ENCODE assay signal across 8 mouse cellular contexts in genomic region chr6:127148526-127149302, GRCm38 (mm10). TPM values are rescaled to one million over a fixed set of nuclear protein-coding genes. Genes with fewer than 3 reads are reported as not detected.
DNase-seq lines count a peak whose midpoint lies in the region; ATAC-seq and TF ChIP-seq lines count a peak whose summit lies in the region.

No protein-coding gene starts in this region.

- 14% methylated on average over 20 of the region's 20 CpGs for WGBS in cerebellum, adult 2 months
- WGBS in forebrain, embryonic 11.5 days: 1% methylated on average over 20 of the region's 20 CpGs
- WGBS in intestine, embryonic 15.5 days: 6% methylated on average over 20 of the region's 20 CpGs
- 1% methylated on average over 20 of the region's 20 CpGs for WGBS in midbrain, embryonic 11.5 days

- DNase-seq in cerebellum, adult 2 months: no peak
- no peak for DNase-seq in cerebellum, adult 18-20 months
- peak; percentile 32 for DNase-seq in ES-CJ7 (ENCODE audit: low read depth, low spot score)
- DNase-seq in forebrain, embryonic 11.5 days (ENCODE audit: low spot score): no peak
- DNase-seq in midbrain, embryonic 11.5 days (ENCODE audit: low spot score, missing footprints): peak; percentile 91
- DNase-seq in spleen, adult 18-20 months: no peak

- TF ChIP-seq POLR2A in cerebellum, adult 2 months (IDR thresholded peaks at IDR 0.05; ENCODE audit: borderline replicate concordance, insufficient read depth, low read length): no peak

- TF ChIP-seq CTCF in cerebellum, adult 2 months (IDR thresholded peaks at IDR 0.05; ENCODE audit: borderline replicate concordance, insufficient read depth, low read depth, low read length): no peak

- H3K36me3 ChIP-seq in forebrain, embryonic 11.5 days (ENCODE audit: control insufficient read depth, insufficient read depth, low read length): peaks cover 4% of the 10 kb centered on the region; the same call in 1 of the 2 replicates
- peaks cover 9% of the 10 kb centered on the region; the same call in 1 of the 2 replicates for H3K36me3 ChIP-seq in intestine, embryonic 15.5 days
- H3K36me3 ChIP-seq in midbrain, embryonic 11.5 days (ENCODE audit: control insufficient read depth, insufficient read depth, low read length): peaks cover 5% of the 10 kb centered on the region; the same call in 1 of the 2 replicates

- peak overlapping the region; percentile 82 for H3K4me2 ChIP-seq in forebrain, embryonic 11.5 days (ENCODE audit: low read depth, low read length, severe bottlenecking)
- H3K4me2 ChIP-seq in intestine, embryonic 15.5 days (replicated peaks): peak overlapping the region; percentile 96
- peak overlapping the region; percentile 84 for H3K4me2 ChIP-seq in midbrain, embryonic 11.5 days

- peaks cover 12% of the 10 kb centered on the region; the same call in 1 of the 2 replicates for H3K27me3 ChIP-seq in cerebellum, adult 2 months (ENCODE audit: control insufficient read depth, insufficient read depth, low read length)
- peaks cover 4% of the 10 kb centered on the region for H3K27me3 ChIP-seq in forebrain, embryonic 11.5 days (ENCODE audit: control insufficient read depth, insufficient read depth, low read length)
- no peaks in the 10 kb centered on the region for H3K27me3 ChIP-seq in intestine, embryonic 15.5 days (replicated peaks)
- peaks cover 3% of the 10 kb centered on the region; the same call in 1 of the 2 replicates for H3K27me3 ChIP-seq in midbrain, embryonic 11.5 days (ENCODE audit: control insufficient read depth, insufficient read depth, low read length)

- H3K9ac ChIP-seq in forebrain, embryonic 11.5 days (ENCODE audit: low read length): peak overlapping the region; percentile 94
- H3K9ac ChIP-seq in intestine, embryonic 15.5 days: peak overlapping the region; percentile 64
- H3K9ac ChIP-seq in midbrain, embryonic 11.5 days (ENCODE audit: low read length): peak overlapping the region; percentile 92

- ATAC-seq in forebrain, embryonic 11.5 days (replicated peaks; ENCODE audit: low FRiP score): no peak
- no peak for ATAC-seq in intestine, embryonic 15.5 days
- no peak for ATAC-seq in midbrain, embryonic 11.5 days (ENCODE audit: low FRiP score)
- no peak for ATAC-seq in inflammation-experienced regulatory T-cells, adult 6 months

- no peaks in the 10 kb centered on the region for H3K9me3 ChIP-seq in forebrain, embryonic 11.5 days (ENCODE audit: control insufficient read depth, low read length)
- H3K9me3 ChIP-seq in intestine, embryonic 15.5 days: no peaks in the 10 kb centered on the region
- H3K9me3 ChIP-seq in midbrain, embryonic 11.5 days (ENCODE audit: control insufficient read depth, low read length): no peaks in the 10 kb centered on the region

- H3K27ac ChIP-seq in cerebellum, adult 2 months (ENCODE audit: insufficient read depth, low read length): no peak overlapping the region
- peak overlapping the region; percentile 47; the same call in 1 of the 2 replicates for H3K27ac ChIP-seq in forebrain, embryonic 11.5 days (ENCODE audit: low read depth, low read length)
- H3K27ac ChIP-seq in intestine, embryonic 15.5 days: peak overlapping the region; percentile 72; the same call in 1 of the 2 replicates
- peak overlapping the region; percentile 8; the same call in 1 of the 2 replicates for H3K27ac ChIP-seq in midbrain, embryonic 11.5 days (ENCODE audit: low read depth, low read length)

- H3K4me1 ChIP-seq in cerebellum, adult 2 months (ENCODE audit: control insufficient read depth, insufficient read depth, low read length): peaks cover 10% of the 10 kb centered on the region
- peaks cover 29% of the 10 kb centered on the region for H3K4me1 ChIP-seq in forebrain, embryonic 11.5 days (replicated peaks; ENCODE audit: control insufficient read depth, insufficient read depth, low read length)
- H3K4me1 ChIP-seq in intestine, embryonic 15.5 days (replicated peaks): peaks cover 56% of the 10 kb centered on the region
- H3K4me1 ChIP-seq in midbrain, embryonic 11.5 days (ENCODE audit: control insufficient read depth, insufficient read depth, low read length): peaks cover 47% of the 10 kb centered on the region

- H3K4me3 ChIP-seq in cerebellum, adult 2 months (replicated peaks; ENCODE audit: insufficient read depth, low read depth, low read length): peak overlapping the region; percentile 74
- peak overlapping the region; percentile 86 for H3K4me3 ChIP-seq in forebrain, embryonic 11.5 days (ENCODE audit: low read depth, low read length)
- peak overlapping the region; percentile 77 for H3K4me3 ChIP-seq in intestine, embryonic 15.5 days (replicated peaks)
- H3K4me3 ChIP-seq in midbrain, embryonic 11.5 days (ENCODE audit: low read depth, low read length): peak overlapping the region; percentile 63

RNA-seq across cellular contexts. Expression of gene Ccnd2, which starts 3.3 kb away (rescaled TPM):
- polyA plus RNA-seq in cerebellum, adult 2 months (2012; rRNA removed): 4.1 and 5.4 TPM in 2 replicates
- 1,258 and 1,292 TPM in 2 replicates for polyA plus RNA-seq in forebrain, embryonic 11.5 days (2014; fragmentation: Nextera tagmentation; extraction: Ambion mirVana)
- polyA plus RNA-seq in intestine, embryonic 15.5 days (2015; fragmentation: Nextera tagmentation; extraction: Ambion mirVana): 881 and 991 TPM in 2 replicates
- 1,627 and 1,717 TPM in 2 replicates for polyA plus RNA-seq in midbrain, embryonic 11.5 days (2014; fragmentation: Nextera tagmentation; extraction: Ambion mirVana)
- polyA plus RNA-seq in inflammation-experienced regulatory T-cells, adult 6 months (2017; shearing (Covaris generic)): 100 to 1,000 TPM; 622 to 765 (median 747) TPM

RNA-seq across cellular contexts. Expression of gene Tigar, which starts 39.4 kb away (rescaled TPM):
- polyA plus RNA-seq in cerebellum, adult 2 months (2012; rRNA removed): 19.5 and 19.6 TPM in 2 replicates
- 5.3 and 6.8 TPM in 2 replicates for polyA plus RNA-seq in forebrain, embryonic 11.5 days (2014; fragmentation: Nextera tagmentation; extraction: Ambion mirVana)
- 5.6 and 7.3 TPM in 2 replicates for polyA plus RNA-seq in intestine, embryonic 15.5 days (2015; fragmentation: Nextera tagmentation; extraction: Ambion mirVana)
- 5.8 and 6.9 TPM in 2 replicates for polyA plus RNA-seq in midbrain, embryonic 11.5 days (2014; fragmentation: Nextera tagmentation; extraction: Ambion mirVana)
- polyA plus RNA-seq in inflammation-experienced regulatory T-cells, adult 6 months (2017; shearing (Covaris generic)): 10 to 100 TPM in 1 of 3 experiments, 1 to 10 TPM in 2; 7.5 to 10.6 (median 8.8) TPM

Comparison
In these comparisons a context has a peak if more than half of its experiments do, and no peak if none do; other contexts are left out.
1. DNase-seq: peak in ES-CJ7 (single experiment) and midbrain, embryonic 11.5 days (single experiment); none in cerebellum, adult 2 months (0 of 2), cerebellum, adult 18-20 months (0 of 2), forebrain, embryonic 11.5 days (single experiment) and spleen, adult 18-20 months (0 of 2).
2. RNA of gene Ccnd2, which starts 3.3 kb away (polyA plus RNA-seq): 1,627 to 1,717 TPM in midbrain, embryonic 11.5 days, 1,258 to 1,292 TPM in forebrain, embryonic 11.5 days, 881 to 991 TPM in intestine, embryonic 15.5 days and 622 to 765 TPM in inflammation-experienced regulatory T-cells, adult 6 months; 4.1 to 5.4 TPM in cerebellum, adult 2 months; every median in the first group is over 10 times any median in the second.
3. Peak in every context shown above with its lines, with median percentiles within 50 percentile points of each other: H3K4me3 ChIP-seq, H3K4me2 ChIP-seq and H3K9ac ChIP-seq.